Mouse (Mus musculus) stomach, postnatal 0 days (tissue): Measurements from ENCODE around the gene Cadm4. TPM values are rescaled to one million over a fixed set of nuclear protein-coding genes. Genes with fewer than 3 reads are reported as not detected.

Source experiments
- ATAC-seq: fragments of 200-750 bp; cut with Nextera tagmentation; 2 replicates; pipeline ENCODE4 v1.8.0; 2017; ENCODE audit not compliant: low FRiP score, low TSS enrichment
- DNase-seq: peaks from one replicate; pipeline ENCODE4 v3.0.0-alpha.2; 2016; ENCODE audit warnings: low spot score
- H3K27ac ChIP-seq: fragments of 300-500 bp; sonication (generic); replicated peaks from 2 replicates; pipeline ENCODE4 v1.5.1; 2014; ENCODE audit warnings: mild to moderate bottlenecking, control low read depth
- H3K27me3 ChIP-seq: fragments of 300-500 bp; sonication (generic); 2 replicates; pipeline ENCODE4 v1.6.1; 2014; ENCODE audit warnings: low read length; ENCODE audit not compliant: control insufficient read depth, insufficient read depth
- H3K36me3 ChIP-seq: fragments of 300-500 bp; sonication (generic); 2 replicates; pipeline ENCODE4 v1.6.1; 2014; ENCODE audit warnings: low read length, mixed read lengths; ENCODE audit not compliant: control insufficient read depth, insufficient read depth
- H3K4me1 ChIP-seq: fragments of 300-500 bp; sonication (generic); replicated peaks from 2 replicates; pipeline ENCODE4 v1.6.1; 2014; ENCODE audit warnings: antibody characterized with exemption; ENCODE audit not compliant: control insufficient read depth, insufficient read depth
- H3K4me2 ChIP-seq: fragments of 300-500 bp; sonication (generic); replicated peaks from 2 replicates; pipeline ENCODE4 v1.6.1; 2014; ENCODE audit warnings: low read depth, mild to moderate bottlenecking, control low read depth, moderate library complexity
- H3K4me3 ChIP-seq: fragments of 300-500 bp; sonication (generic); 2 replicates; pipeline ENCODE4 v1.5.1; 2014; ENCODE audit warnings: low read depth, low read length, control low read depth
- H3K9ac ChIP-seq: fragments of 300-500 bp; sonication (generic); 2 replicates; pipeline ENCODE4 v1.6.1; 2014; ENCODE audit warnings: mild to moderate bottlenecking, low read length, control low read depth, mixed read lengths
- H3K9me3 ChIP-seq: fragments of 300-500 bp; sonication (generic); 2 replicates; pipeline ENCODE4 v1.6.1; 2016; ENCODE audit warnings: low read length; ENCODE audit not compliant: control insufficient read depth
- CTCF ChIP-seq: IDR thresholded peaks from 2 replicates; pipeline ENCODE4 v1.5.1; 2016; ENCODE audit warnings: antibody characterized with exemption, low read depth, mild to moderate bottlenecking, moderate library complexity
- EP300 ChIP-seq: optimal IDR thresholded peaks from 2 replicates; pipeline ENCODE3; 2016; ENCODE audit warnings: antibody characterized with exemption
- WGBS: fragments of 180-500 bp; shearing (Covaris S2); extraction: QIAGEN DNeasy Blood & Tissue Kit; methylation state at CpG from one replicate; pipeline ENCODE4 v1.1.7; 2014; 5-methylcytosine and 5-hydroxymethylcytosine counted together
- polyA plus RNA-seq: library from polyadenylated mRNA; unstranded; fragments of >200 nt; fragmentation: Nextera tagmentation; extraction: Ambion mirVana; gene quantifications from 2 replicates; pipeline ENCODE4 v1.2.1, GENCODE M21; 2015

Cadm4 gene
- polyA plus RNA-seq, 1 experiment from 2014 or later = 3.4 TPM

- no peaks in the 10 kb centered on the region for H3K27me3 ChIP-seq
- TF ChIP-seq CTCF = peak; percentile 35; the same call in 1 of the 2 replicates
- TF ChIP-seq EP300 = no peak
Observed at GRCm38 (mm10) chr7:24524978-24525377, 43.2 kb downstream of the Cadm4 start.

GRCm38 (mm10) chr7:24525686-24526420 is 44.0 kb downstream of the Cadm4 start:
- Histone ChIP-seq H3K4me3 (no peak overlapping the region), H3K27ac (no peak overlapping the region), H3K4me2 (no peak overlapping the region), H3K9me3 (no peaks in the 10 kb centered on the region), H3K9ac (no peak overlapping the region), H3K36me3 (no peaks in the 10 kb centered on the region), H3K27me3 (no peaks in the 10 kb centered on the region), H3K4me1 (no peaks in the 10 kb centered on the region)
- DNase-seq = no peak
- TF ChIP-seq EP300 (no peak), CTCF (no peak)
- ATAC-seq = no peak
- WGBS = 85% methylated on average over 12 of the region's 12 CpGs

More at GRCm38 (mm10) chr7:24524978-24525377, 43.2 kb downstream of the Cadm4 start:
- no peak overlapping the region for H3K4me3 ChIP-seq
- no peaks in the 10 kb centered on the region for H3K4me1 ChIP-seq
- H3K4me2 ChIP-seq = no peak overlapping the region
- ATAC-seq = no peak
- no peak for DNase-seq
- WGBS = 80% methylated on average over 6 of the region's 6 CpGs
- no peak overlapping the region for H3K9ac ChIP-seq
- no peak overlapping the region for H3K27ac ChIP-seq
- H3K36me3 ChIP-seq = no peaks in the 10 kb centered on the region
- no peaks in the 10 kb centered on the region for H3K9me3 ChIP-seq

GRCm38 (mm10) chr7:24528861-24529260 is 47.0 kb downstream of the Cadm4 start:
- H3K4me1 ChIP-seq = no peaks in the 10 kb centered on the region
- peaks cover 8% of the 10 kb centered on the region for H3K36me3 ChIP-seq
- ATAC-seq = no peak
- 91% methylated on average over 11 of the region's 11 CpGs for WGBS
- no peak overlapping the region for H3K4me2 ChIP-seq
- no peak overlapping the region for H3K27ac ChIP-seq
- H3K9ac ChIP-seq = no peak overlapping the region
- TF ChIP-seq CTCF = no peak
- no peak for TF ChIP-seq EP300
- H3K9me3 ChIP-seq = no peaks in the 10 kb centered on the region
- DNase-seq = no peak
- H3K4me3 ChIP-seq = no peak overlapping the region
- H3K27me3 ChIP-seq = no peaks in the 10 kb centered on the region

- H3K4me2 ChIP-seq = peak overlapping the region; percentile 55
- H3K9ac ChIP-seq = peak overlapping the region; percentile 69
- DNase-seq (peak; percentile 36), ATAC-seq (no peak)
- H3K9me3 ChIP-seq = no peaks in the 10 kb centered on the region
- H3K27me3 ChIP-seq = no peaks in the 10 kb centered on the region
- TF ChIP-seq CTCF = no peak
- no peak for TF ChIP-seq EP300
- H3K27ac ChIP-seq = peak overlapping the region; percentile 93; the same call in 1 of the 2 replicates
- peaks cover 12% of the 10 kb centered on the region for H3K36me3 ChIP-seq
- peak overlapping the region; percentile 60 for H3K4me3 ChIP-seq
- H3K4me1 ChIP-seq = no peaks in the 10 kb centered on the region
- WGBS = 47% methylated on average over 11 of the region's 11 CpGs
Observed at GRCm38 (mm10) chr7:24529580-24529979, 47.8 kb downstream of the Cadm4 start.

GRCm38 (mm10) chr7:24530062-24530931 is 48.5 kb downstream of the Cadm4 start, which contains the start of gene Irgq:
TSS of gene Irgq (plus strand) at chr7:24530689.
- peak within 1 kb of the TSS; percentile 60 for H3K4me3 ChIP-seq
- no peaks in the 10 kb centered on the region for H3K9me3 ChIP-seq
- under 1% methylated on average over 44 of the region's 44 CpGs for WGBS
- peaks cover 12% of the 10 kb centered on the region for H3K36me3 ChIP-seq
- H3K27me3 ChIP-seq = no peaks in the 10 kb centered on the region
- DNase-seq (peak; percentile 98), ATAC-seq (peak; percentile 95)
- peak within 1 kb of the TSS; percentile 80 for H3K9ac ChIP-seq
- H3K4me2 ChIP-seq = peak within 1 kb of the TSS; percentile 96
- TF ChIP-seq CTCF (peak; percentile 23), EP300 (no peak)
- no peaks in the 10 kb centered on the region for H3K4me1 ChIP-seq
- H3K27ac ChIP-seq = peak within 1 kb of the TSS; percentile 94
